Mouse (Mus musculus) adrenal gland, adult 2 months (tissue): ENCODE measurements around the gene Cox6b1. TPM values are rescaled to one million over a fixed set of nuclear protein-coding genes. Genes with fewer than 3 reads are reported as not detected.

Experiments
- DNase-seq: peaks from one replicate; pipeline ENCODE4 v3.0.0; 2021
- long read RNA-seq: library from polyadenylated mRNA; stranded (forward); transcript quantifications from one replicate; pipeline ENCODE4 v2.0.0, GENCODE M21; 2021
- polyA plus RNA-seq: library from polyadenylated mRNA; depleted of rRNA; stranded (reverse); fragments of >200 nt; gene quantifications from 2 replicates; pipeline ENCODE4 v1.2.3, GENCODE M21; 2012; rRNA removed
- total RNA-seq, 2 experiments: library from RNA; stranded (reverse); gene quantifications; 2 replicates each; pipeline ENCODE4 v1.2.3; 2021

The Cox6b1 gene
- 1,000 to 10,000 TPM; 1,292 to 2,642 TPM for total RNA-seq
- polyA plus RNA-seq, result 223 and 275 TPM in 2 replicates
- long read RNA-seq, transcript Cox6b1-201 (4 exons, 618 nt), result major isoform, 680 of 722 reads
- long read RNA-seq, partial matches to known transcripts, result 31 of 722 reads
- long read RNA-seq, other reads (novel, unspliced or antisense), result 11 of 722 reads

DNA sequence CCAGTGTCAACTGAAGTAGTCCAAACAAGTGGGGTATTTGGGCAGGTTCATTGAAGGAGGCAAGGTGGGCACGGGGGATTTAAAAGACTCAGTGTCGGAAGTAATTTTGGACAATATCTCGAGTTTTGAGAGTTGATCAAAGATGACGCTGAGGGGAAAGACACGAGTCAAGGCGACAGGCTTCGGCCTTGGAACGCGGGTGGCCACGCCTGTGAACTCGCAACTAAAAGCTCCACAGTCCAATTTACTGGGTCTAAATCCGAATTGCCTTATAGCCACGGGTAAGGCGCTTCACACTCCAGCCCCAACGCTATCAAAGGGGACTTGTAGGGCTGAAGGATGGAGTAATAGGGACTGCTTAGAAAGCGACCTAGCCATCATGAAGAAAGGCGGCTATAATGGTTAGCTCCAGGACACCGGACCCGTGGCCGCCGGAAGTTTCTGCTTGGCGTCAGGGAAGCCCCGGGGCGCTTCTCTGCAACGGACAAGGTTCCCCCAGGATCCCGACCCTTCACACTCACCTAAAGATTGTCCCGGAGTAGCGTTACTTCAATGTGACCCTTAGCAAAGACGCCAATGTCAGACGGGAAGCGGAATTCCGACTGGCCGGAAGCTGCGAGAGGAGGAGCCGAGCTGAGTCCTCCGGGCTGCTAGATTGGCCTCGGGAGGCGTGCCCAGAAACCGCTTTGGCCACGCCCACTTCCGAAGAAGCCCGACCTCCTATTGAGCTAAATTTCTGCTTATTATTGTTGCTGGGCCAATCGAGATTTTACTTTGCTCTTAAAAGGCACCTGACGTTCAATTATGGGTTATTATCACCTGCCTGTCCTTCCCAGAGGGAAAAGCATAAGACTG is at the start of gene Cox6b1:
TSS of gene Cox6b1 (minus strand) at position 622 of the 855 bp plus-strand sequence.
- DNase-seq, result peak; percentile 91

DNA sequence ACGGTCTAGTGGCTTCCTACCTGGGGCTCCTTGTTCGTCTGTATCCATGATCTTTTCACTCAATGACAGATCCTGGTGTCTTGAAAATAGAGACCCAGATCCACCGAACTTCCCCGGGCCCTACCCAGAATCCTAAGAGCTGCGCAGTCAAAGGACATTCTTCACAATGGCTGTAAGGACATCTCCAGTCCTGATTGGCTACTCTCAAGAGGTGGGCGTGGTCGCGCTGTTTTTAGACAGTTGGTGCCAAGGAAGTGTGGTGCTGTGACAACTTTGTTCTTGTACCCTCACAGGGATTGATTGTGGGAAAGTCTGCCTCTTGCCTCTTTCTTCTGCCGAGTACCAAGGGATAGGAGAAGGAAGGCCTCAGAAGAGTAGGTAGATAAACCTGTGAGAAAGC is 45.5 kb upstream of the Cox6b1 start, which contains the start of gene Pmis2:
TSS of gene Pmis2 (minus strand) at position 126 of the 400 bp plus-strand sequence.
- no peak for DNase-seq

DNA sequence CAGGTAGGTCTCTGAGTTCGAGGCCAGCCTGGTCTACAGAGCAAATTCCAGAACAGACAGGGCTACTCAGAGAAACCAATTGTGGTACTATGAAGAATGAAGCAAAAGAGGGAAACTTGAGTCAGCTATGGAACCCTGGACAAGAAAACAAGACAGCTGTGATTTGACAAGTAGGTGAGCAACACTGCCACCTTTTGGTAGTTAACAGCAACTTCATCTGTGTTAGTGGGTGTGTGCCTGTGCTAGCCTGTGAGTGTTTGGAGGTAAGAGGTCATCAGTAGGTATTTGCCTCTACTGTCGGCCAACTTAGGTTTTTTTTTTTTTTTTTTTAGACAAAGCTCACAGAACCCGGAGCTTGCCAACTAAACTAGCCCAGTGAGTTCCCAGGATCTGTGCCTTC is 43.3 kb upstream of the Cox6b1 start:
- DNase-seq, result no peak

DNA sequence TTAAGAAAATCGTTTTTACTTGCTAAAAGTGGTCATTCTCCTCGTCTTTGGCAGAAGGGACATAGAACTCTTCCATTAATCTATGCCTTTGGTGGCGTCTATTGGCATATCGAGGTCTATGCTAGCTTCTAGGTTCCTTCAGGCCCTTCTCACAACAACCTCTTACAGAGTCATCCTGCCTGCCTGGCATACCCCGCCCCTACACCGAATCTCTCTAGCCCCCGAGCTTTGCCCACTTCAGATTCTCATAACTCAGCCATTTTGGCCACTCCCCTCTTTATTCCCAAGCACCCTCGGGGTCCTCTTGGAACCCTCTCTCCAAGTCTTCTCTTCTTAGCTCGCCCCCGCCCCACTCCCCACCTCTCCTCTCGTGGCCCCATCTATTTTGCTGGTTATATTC is 39.4 kb upstream of the Cox6b1 start:
- peak; percentile 19 for DNase-seq

DNA sequence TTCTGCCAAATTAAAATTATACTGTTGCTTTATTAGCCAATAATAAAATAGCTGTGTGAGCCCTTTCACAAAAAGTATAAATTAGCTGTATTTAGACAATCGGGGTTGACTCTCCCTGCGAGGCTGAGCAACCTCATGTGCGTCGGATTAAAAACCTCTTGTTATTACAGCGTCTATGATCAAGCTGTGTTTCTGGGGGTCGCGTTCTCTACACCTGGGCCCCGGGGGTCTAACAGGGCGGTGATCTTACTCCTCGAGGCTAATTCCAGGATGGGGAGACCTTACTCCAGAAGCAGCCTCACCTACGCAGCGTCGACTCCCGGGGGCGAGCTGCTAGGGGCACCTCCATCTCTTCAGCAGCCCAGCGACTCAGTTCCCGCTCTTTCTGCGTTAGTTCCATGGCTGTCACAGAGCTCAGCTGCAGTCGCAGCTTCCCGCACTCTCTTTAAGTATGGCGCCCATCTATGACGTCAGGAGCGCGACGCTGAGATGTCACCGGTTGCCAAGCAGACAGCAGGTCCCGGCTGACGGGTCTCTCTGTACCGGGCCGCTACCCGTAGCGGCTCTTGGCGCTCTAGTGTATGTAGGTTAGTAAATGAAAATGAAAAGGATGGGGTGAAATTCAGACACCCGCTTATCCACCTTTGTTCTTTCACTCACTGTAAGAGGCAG is 38.7 kb upstream of the Cox6b1 start, which contains the start of gene Haus5:
TSS of gene Haus5 (minus strand) at position 466 of the 672 bp plus-strand sequence.
- peak; percentile 91 for DNase-seq

DNA sequence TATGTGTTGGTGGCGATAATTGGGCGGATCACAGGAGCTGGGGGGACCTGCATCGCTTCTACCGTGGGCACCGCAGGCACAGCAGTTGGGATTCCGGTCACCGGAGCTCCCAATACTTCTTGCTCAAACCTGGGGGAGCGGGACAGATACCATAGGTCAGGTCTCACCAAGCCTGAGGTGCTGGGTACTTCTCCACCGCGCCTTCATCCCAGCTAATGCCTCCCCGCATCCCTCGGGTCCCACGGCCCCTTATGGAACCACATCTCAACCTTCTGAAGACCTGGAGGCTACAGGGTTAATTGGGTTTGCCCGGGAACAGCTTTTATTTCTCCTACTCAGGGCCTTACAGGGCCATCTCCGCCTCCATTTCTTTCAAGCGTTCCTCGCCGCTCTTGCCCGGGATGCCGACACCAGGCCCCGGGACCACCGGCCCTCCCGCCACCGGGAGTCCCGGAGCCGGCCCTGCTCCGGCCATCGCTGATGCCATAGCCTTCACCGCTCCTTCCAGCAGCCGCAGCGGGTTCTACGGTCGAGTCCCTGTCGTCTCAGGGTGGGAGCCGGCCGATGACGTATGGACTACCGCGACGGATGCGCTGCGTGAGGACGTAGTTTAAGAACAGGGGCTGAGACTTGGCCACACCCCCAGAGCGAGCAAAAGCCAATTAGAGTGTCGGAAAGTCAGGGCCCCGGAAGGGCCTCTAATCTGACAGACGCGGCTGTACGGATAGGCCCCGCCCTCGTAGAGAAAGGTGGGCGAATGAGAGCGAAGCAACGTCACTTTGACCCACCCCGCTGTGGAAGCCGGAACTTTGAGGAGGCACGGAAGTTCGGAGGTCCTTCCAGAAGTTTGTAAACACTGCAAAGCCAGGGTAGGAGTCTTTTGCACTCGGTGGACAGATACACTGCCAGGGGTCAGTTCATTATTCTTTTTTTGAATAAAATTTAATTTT is 23.9 kb upstream of the Cox6b1 start, which contains the start of gene Rbm42:
TSS of gene Rbm42 (minus strand) at position 727 of the 950 bp plus-strand sequence.
- peak; percentile 99 for DNase-seq

DNA sequence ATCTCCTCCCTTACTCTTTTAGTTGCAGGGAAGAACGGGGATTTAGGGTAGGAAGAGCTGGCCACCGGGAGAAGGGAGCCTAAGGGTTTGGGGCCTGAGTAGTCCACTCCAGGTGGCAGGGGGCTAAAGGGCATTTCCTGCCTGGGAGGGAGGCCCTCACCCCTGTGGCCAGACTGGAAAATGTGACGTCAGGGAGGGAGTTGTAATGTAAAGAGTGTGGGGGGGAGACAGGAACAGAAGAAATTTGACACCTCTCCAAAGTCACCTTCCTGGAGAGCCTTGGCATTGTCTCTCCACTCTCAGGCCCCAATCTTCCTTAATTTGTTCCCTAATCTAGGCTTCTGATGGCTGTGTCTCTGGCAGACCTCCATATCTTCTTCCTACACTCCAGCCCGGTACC is 13.1 kb upstream of the Cox6b1 start:
- no peak for DNase-seq

DNA sequence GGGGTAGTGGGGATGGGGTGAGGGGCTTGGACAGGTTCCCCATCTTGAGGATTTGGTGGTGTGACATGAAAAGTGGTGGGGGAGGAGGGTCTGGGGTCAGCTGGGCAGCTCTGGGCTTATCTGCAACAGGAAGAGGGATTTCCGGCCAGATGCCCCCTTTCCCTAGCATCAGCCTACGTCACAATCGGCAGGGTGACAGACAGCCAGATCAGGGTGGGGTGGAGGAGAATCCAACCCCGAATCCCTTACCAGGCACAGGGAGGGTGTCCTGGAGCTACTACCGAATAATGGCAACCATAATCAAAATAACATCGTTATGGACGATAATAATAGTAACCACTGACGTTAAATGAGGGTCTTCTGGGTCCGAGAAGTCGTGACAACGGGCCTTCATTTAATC is 10.4 kb upstream of the Cox6b1 start:
- no peak for DNase-seq

DNA sequence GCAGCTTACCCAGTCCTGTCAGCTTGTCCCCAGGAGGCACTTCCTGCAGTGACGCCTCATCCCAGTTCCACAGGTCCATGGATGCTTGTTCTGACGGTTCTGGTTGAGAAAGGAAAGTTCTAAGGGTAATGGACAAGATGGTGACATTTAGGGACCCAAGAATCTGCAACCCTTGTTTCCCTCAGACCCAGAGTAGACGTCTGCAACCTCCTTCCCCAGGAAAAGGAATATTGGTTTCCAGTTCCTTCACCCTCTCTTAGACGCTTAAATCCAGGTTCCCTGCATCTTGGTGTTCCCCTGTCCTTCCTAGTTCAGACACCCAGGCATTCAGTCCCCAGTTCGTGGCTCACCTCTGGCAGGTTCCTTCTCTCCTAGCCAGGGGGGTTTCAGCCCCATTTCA is 9.8 kb upstream of the Cox6b1 start, which contains the start of gene Etv2:
TSS of gene Etv2 (minus strand) at position 101 of the 400 bp plus-strand sequence.
- no peak for DNase-seq

DNA sequence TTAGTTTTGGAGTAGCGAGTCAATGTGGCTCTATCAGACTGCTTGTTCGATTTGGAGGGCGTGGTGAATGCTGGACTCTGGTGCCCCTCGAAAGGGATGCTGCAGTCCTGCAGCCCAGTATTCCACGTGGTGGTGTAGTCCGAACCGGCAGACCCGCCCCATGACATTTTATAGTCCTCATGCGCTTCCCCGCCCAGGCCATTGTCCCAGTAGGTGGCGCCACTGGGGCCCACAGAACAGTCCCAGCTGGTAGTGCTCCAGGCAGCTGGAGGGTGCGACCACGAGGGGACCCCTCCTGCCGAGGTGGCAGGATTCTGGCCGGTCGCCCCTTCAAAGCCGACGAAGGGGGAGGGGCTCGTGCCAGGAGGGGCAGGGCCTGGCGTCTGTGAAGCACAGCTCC is 8.7 kb upstream of the Cox6b1 start:
- DNase-seq, result peak; percentile 41

DNA sequence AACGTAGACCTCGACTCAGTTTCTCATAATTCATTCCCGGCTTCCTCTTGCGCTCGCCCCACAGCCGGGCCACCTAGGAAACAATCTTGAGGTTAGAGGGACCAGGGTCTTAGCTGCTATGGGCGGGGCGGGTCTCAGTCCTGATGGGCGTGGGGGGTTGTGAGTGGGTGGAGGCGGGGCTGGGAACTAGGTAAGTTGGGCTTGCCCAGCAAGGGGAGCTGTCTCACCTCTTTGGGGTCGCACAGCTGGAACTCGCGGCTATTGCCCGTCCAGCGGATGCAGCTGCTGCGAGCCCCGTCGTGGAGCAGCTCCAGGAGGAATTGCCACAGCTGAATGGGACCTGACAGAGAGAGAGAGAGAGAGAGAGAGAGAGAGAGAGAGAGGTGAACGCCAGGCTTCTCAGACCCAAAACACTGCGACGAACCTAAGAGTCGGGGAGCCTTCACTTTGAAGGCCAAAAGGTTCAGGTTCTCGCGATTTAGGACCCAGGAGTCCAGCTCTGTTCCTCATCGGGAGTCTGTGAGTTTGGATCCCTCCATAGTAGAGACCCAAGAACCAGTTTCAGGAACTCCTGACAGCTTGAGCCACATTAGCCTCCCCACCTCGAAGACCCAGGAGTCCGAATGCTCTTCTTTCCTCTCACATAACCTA is 7.9 kb upstream of the Cox6b1 start:
- DNase-seq, result no peak

DNA sequence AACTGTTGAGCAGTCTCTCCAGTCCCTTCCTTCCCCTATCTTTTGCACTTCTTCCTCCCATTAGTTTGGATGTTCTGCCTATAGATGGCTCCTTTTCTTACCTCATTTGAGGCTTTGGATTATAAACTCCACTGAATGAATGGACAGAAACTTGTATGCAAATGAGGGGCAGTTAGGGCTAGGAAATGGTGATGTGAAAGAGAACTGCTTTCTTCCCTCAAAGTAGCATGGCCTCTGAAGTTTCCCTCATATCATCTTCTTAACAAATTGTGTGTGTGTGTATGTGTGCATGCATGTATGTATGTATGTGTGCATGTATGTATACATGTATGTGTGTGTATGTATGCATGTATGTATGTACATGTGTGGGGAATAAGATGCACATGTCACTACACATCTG is 3.1 kb upstream of the Cox6b1 start:
- no peak for DNase-seq

DNA sequence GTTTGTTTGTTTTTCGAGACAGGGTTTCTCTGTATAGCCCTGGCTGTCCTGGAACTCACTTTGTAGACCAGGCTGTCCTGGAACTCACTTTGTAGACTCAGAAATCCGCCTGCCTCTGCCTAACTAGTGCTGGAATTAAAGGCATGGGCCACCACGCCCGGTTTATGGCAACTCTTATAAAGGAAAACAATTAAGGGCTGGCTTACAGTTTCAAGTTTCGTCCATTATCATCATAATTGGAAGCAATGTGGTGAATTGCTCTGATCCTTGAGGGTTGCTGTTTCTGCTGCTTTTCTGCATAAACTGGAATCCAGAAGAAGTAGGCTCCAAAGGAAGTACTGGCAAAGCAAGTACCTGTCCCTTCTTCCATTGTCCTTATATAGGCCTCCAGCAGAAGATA is 696 bp upstream of the Cox6b1 start:
- no peak for DNase-seq

DNA sequence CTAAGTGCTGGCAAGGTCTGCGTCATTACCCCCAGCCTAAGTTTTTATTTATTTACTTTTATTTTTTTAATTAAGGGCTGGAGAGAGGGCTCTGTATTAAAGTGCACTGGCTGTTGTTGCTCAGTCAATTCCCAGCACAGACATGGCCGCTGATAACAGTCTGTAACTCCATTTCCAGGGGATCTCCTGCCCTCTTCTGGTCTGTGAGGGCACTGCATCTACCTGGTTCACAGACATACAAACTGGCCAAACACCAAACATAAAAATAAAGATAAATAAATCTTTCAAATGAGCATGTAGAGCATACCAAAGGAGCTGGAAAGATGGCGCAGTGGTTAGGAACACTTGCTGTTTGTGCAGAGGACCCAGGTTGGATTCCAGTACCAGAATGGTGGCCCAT is 6.7 kb downstream of the Cox6b1 start:
- no peak for DNase-seq

DNA sequence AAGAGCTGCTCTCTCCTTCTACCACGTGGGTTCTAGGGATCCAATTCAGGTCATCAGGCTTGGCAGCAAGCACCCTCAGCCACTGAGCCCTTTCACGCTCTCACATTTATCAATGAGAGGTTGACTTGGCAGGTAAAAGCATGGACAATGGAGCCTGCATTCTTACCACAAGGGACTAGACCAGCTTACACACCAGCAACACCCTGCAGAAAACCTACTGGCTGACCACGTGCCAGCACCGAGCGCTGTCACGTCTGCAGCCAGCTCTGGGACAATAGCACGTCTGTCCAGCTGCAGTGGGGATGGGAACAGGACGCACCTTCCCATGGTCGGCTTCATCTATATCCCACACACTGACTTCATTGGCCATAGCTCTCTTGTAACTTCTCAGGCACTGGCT is 7.3 kb downstream of the Cox6b1 start:
- DNase-seq, result no peak

DNA sequence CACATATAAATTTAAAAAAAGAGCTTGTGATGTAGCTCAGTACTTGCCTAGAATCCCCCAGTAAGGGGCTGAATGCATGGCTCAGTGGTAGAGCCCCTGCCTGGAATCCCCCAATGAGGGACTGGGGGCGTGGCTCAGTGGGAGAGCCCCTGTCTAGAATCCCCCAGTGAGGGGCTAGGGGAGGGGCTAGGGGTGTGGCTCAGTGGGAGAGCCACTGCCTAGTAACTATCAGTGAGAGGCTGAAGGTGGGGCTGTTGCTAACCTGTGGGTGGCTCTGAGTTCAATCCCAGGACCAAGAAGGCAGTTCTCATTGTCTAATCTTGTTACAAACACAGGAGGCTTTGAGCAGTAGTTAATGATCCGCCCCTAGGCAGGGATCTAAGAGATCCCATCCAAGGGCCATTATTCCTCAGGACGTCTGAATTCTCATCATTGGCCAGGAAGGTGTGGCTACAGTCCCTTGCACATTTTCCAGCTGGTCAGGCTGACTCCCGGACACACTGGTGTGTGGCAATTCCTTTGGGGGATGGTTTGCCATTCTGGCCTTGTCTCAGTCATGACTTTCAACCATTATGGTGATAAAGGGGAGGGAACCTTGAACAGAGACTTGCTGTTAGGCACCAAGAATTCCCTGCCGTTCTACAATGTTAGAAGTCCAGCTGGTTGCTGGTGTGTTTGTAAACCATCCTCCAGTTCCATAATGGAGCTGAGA is 10.7 kb downstream of the Cox6b1 start:
- DNase-seq, result peak; percentile 78

DNA sequence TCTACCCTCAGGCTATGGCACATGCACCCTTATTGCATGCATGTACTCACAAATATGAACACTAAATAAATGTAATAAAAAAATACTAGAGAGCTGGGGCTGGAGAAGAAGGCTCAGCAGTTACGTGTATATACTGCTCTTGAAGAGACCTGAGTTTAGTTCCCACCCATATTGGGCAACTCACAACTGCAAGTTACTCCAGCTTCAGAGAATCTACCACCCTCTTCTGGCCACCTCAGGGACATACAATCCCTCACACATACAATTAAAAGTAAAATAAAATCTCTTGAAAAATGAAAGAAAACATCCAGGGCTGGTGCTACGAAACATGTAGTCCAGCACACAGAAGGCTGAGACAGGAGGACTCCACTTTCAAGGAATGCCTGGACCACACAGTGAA is 11.5 kb downstream of the Cox6b1 start:
- DNase-seq, result no peak

DNA sequence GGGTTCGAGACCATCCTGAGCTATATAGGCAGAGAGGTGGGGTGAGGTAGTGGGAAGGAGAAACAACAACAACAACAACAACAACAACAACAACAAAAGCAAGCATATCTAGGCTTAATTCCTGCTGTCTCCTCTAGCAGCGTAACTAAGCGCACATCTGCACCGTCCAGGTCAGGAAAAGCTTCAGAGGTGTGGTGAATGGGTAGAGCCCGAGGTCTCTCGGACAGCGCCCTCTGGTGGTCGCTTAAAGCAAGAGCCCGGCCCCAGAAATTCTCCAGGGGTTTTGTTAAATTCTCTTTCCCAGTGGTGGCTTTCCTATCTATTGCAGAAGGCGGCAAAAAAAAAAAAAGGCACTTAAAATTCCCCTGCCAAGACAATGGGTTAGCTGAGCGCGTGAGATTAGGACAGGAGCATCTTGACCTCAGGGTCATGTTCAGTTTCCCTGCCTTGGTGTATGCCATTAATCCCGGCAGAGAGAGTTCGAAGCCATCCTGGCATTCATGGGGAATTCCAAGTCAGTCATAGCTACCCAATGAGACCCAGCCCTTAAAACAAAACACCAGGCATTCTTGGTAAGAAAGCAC is 12.3 kb downstream of the Cox6b1 start:
- peak; percentile 62 for DNase-seq

DNA sequence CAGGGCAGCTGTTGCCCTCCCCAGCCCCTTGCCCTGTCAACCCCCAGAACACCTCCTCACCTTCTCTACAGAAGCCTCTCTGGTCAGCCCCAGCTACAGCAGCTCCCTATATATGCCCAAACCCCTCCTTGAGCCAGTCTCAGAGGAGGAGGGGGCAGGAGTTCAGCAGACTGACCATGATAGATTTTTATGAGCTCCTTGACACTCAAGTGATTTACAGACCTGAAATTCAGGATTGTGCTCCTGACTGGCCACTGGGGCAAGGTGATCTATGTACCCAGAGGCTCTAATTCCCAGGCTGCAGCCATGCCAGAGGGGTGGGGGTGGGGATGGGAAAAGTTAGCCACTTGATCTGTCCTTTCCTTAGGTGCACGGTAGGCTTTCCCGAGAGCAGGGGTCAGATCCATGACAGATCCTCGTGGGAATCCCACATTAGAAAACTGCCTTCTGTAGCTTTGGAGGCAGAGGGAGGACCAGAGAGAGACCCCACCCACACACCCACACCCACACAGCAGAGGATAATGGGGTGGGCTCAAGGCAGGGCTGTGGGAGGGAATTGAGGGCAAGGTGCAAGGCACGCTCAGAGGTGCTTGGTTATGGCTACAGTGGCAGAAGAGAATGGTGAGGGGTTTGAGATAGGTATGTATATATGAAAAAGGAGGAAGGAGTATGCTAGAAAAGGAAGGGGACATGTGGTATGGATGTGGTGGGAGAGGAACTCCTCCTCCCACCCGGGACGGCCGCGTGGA is 13.1 kb downstream of the Cox6b1 start, which contains the start of gene Upk1a:
TSS of gene Upk1a (minus strand) at position 194 of the 749 bp plus-strand sequence.
- DNase-seq, result no peak
